Mouse (Mus musculus) spleen, postnatal 4 days (tissue): ENCODE data around the gene Katnal1.
A peak's percentile ranks its signal among the peaks of the same experiment; 100 is the strongest.

ENCODE experiments used
- DNase-seq, 2 experiments: peaks; one replicate each; pipeline ENCODE4 v3.0.0; 2022; ENCODE audit warnings: low spot score in 2 of 2

Katnal1 gene

GRCm38 (mm10) chr5:148885821-148886609 lies 43.1 kb downstream of the Katnal1 start:
- DNase-seq: peak in 1 of 2 experiments; percentile 57

GRCm38 (mm10) chr5:148883671-148884070 lies 45.4 kb downstream of the Katnal1 start:
- no peak for DNase-seq

GRCm38 (mm10) chr5:148879218-148879617 lies 49.9 kb downstream of the Katnal1 start:
- no peak for DNase-seq

GRCm38 (mm10) chr5:148873116-148873515 lies 56.0 kb downstream of the Katnal1 start:
- no peak for DNase-seq

- DNase-seq: no peak
Measured at GRCm38 (mm10) chr5:148869583-148869982, 59.5 kb downstream of the Katnal1 start.

- peak in 1 of 2 experiments; percentile 23 for DNase-seq
Measured at GRCm38 (mm10) chr5:148867766-148868165, 61.4 kb downstream of the Katnal1 start.

GRCm38 (mm10) chr5:148867171-148867570 lies 61.9 kb downstream of the Katnal1 start:
- no peak for DNase-seq

- DNase-seq: peak in 1 of 2 experiments; percentile 37
Measured at GRCm38 (mm10) chr5:148866571-148866970, 62.5 kb downstream of the Katnal1 start.

- no peak for DNase-seq
Measured at GRCm38 (mm10) chr5:148863409-148863808, 65.7 kb downstream of the Katnal1 start.

- no peak for DNase-seq
Measured at GRCm38 (mm10) chr5:148862853-148863252, 66.3 kb downstream of the Katnal1 start.

GRCm38 (mm10) chr5:148862136-148862535 lies 67.0 kb downstream of the Katnal1 start:
- DNase-seq: no peak

- DNase-seq: no peak
Measured at GRCm38 (mm10) chr5:148857522-148857921, 71.6 kb downstream of the Katnal1 start.

GRCm38 (mm10) chr5:148855047-148855446 lies 74.1 kb downstream of the Katnal1 start:
- no peak for DNase-seq

- DNase-seq: no peak
Measured at GRCm38 (mm10) chr5:148854166-148854565, 75.0 kb downstream of the Katnal1 start.

- DNase-seq: no peak
Measured at GRCm38 (mm10) chr5:148849516-148849915, 79.6 kb downstream of the Katnal1 start.

- no peak for DNase-seq
Measured at GRCm38 (mm10) chr5:148847032-148847431, 82.1 kb downstream of the Katnal1 start.

- peak; percentile 55 to 75 for DNase-seq
Measured at GRCm38 (mm10) chr5:148837069-148837468, 92.1 kb downstream of the Katnal1 start.

GRCm38 (mm10) chr5:148831596-148832257 lies 97.4 kb downstream of the Katnal1 start:
- peak; percentile 80 to 94 for DNase-seq

- DNase-seq: peak in 1 of 2 experiments; percentile 67
Measured at GRCm38 (mm10) chr5:148831141-148831547, 98.0 kb downstream of the Katnal1 start.

- no peak for DNase-seq
Measured at GRCm38 (mm10) chr5:148825732-148826131, 103.4 kb downstream of the Katnal1 start.

- no peak for DNase-seq
Measured at GRCm38 (mm10) chr5:148822772-148823171, 106.3 kb downstream of the Katnal1 start.
